Mouse (Mus musculus) gastrocnemius, adult 18-20 months (tissue): Measurements from ENCODE around the gene Mettl13. TPM values are rescaled to one million over a fixed set of nuclear protein-coding genes. Genes with fewer than 3 reads are reported as not detected.

Experiments used
- DNase-seq: peaks from one replicate; pipeline ENCODE4 v3.0.0; 2021; ENCODE audit warnings: low spot score
- long read RNA-seq, 2 experiments: library from polyadenylated mRNA; stranded (forward); transcript quantifications; one replicate each; pipeline ENCODE4 v2.0.0; 2021
- total RNA-seq, 2 experiments: library from RNA; stranded (reverse); gene quantifications; 2 replicates each; pipeline ENCODE4 v1.2.3; 2021

The Mettl13 gene
- 1 to 10 TPM; 7.1 to 8.5 TPM for total RNA-seq
- long read RNA-seq, experiment 1, full-length matches to known transcripts: 11 of 13 reads
- long read RNA-seq, experiment 1, partial matches to known transcripts: 2 of 13 reads
- long read RNA-seq, experiment 1, other reads (novel, unspliced or antisense): 0 of 13 reads
- long read RNA-seq, experiment 2, full-length matches to known transcripts: 18 of 21 reads
- long read RNA-seq, experiment 2, partial matches to known transcripts: 3 of 21 reads
- long read RNA-seq, experiment 2, other reads (novel, unspliced or antisense): 0 of 21 reads

- DNase-seq: peak; percentile 88
These were observed at the start of gene Mettl13 for GRCm38 (mm10) chr1:162548016-162548916. Mettl13 (minus strand) TSS chr1:162548551.

GRCm38 (mm10) chr1:162597379-162598102, 49.2 kb upstream of the Mettl13 start:
- DNase-seq: no peak

DNA sequence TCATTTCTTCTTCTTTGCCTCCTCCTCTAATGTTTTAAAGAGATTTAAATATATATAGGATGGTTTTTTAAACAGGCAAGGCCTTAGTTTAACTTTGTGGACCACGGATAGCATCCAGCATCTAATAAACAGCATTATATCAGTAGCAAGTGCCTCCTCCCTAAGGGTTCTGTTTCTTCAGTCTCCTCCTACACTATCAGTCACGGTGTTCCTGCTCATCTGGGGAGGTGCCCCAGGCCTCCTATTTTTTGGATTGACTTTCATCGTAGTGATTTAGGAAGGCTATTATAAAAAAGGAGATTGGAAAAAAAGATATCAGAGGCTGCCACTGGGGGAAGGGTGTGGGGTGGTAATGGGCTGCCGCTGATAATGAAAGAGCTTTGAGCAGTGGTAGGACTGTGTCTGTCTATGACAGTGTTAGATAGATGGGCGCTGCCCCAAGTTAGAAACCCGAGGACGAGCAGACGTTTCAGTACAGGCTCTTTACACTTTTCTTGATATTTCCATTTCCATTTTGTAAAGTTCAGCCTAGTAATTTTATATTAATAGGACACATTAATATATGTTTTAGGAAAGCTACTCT, 42.2 kb upstream of the Mettl13 start:
- no peak for DNase-seq

- peak; percentile 6 for DNase-seq
These were observed 41.1 kb upstream of the Mettl13 start for GRCm38 (mm10) chr1:162589443-162589842.

DNA sequence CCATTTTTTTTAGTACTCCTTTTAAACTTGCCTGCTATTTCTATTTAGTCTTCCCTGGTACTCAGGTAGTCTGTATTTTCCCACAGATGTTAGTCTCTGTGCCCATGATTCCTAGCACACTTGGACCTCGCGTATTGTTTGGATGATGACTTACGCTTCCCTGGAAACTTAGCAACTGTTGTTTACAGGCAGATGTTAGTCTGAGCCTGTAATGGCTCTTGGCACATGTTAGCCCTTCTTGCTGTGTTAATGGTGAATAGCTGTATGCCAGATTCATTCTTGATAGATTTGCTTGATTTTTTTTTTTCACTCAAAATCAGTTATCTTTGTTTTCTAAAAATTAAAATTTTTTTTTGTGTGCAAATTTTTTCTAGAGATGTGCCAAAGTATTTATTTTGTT, 40.3 kb upstream of the Mettl13 start:
- peak; percentile 23 for DNase-seq

- DNase-seq: no peak
These were observed 37.9 kb upstream of the Mettl13 start for GRCm38 (mm10) chr1:162586282-162586681.

DNA sequence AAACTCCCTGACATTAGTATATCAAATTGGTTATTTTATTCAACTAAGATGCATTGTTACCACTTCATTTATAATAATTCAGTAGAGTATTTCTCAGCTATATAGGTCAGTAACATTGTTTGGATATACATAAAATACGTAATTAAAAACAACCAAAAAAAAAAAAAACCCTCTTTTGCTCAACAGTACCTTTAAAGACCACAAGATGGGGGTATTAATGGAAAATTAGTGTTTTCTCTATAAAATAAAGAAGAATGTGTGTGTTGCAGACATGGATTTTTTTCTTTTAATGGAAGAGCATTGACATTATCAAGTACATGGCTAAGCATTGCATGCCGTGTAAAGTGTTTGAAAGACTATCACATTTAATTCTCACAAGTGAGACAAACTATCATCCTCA, 34.5 kb upstream of the Mettl13 start:
- DNase-seq: no peak

DNA sequence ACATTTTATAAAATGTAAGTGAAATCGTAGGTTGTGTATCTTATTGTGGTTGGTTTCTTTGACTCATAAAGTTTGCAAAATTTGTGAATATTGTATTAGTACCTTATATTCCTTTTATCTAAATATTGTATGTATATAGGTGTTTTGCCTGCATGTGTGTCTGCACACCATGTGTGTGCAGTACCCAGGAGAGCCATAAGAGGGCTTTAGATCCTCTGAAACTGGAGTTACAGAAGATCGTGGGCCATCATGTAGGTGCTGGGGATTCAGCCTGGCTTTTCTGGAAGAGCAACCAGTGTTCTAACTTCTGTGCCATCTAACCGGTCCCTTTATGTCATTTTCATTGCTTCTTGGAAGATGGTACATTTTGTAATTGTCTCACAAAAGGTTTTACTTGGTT, 26.7 kb upstream of the Mettl13 start:
- DNase-seq: no peak

DNA sequence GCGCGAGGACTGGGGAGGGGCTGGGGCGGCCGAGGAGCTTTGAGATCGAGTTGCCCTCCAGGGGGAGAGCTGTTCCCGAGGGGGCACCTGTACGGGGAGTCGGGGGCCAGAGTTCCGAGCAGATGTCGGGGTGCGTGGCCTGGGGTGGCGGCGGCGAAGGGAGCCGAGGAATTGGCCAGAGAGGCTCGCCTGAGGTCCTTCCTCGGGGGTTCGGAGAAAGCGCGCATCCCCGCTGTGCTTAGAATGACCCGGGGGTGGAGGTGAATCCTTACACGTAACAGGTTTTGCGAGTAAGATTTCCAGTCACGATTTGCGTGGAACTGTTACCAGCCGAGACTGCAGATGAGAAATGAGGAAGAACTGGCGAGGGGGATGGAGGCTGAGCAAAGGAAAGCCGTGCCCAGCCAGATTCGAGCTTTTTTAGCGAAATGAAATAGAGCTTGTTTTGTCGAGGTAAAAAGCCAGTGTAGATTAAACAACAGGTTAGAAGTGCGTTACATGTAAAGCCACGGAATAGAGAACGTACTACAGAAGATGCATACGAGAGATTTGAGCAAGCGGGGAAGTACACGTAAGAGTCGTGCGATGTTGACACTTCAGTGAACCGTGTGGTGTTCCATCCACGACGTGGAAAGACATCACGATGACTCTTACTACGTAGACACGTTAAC, 22.7 kb upstream of the Mettl13 start:
- peak; percentile 37 for DNase-seq

- DNase-seq: peak; percentile 94
These were observed 22.0 kb upstream of the Mettl13 start, which contains the start of gene Vamp4 for GRCm38 (mm10) chr1:162570260-162570748. Vamp4 (plus strand) TSS chr1:162570515.

DNA sequence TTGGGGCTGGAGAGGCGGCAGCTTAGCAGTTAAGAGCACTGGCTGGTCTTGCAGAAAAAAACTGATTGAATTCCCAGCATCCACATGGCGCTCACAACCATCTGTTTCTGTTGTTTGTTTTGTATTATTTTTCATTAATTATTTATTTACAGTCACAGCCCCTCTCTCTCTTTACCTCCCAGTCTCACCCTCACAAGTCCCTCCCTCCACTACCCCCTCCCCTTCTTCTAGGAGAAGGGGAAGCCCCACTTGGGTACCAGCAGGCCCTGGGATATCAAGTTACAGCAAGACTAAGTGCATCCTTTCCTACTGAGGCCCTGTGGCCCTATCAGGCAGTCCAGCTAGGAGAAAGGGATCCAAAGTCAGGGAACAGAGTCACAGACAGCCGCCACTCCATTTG, 19.0 kb upstream of the Mettl13 start:
- DNase-seq: no peak

GRCm38 (mm10) chr1:162564992-162565391, 16.6 kb upstream of the Mettl13 start:
- DNase-seq: no peak

DNA sequence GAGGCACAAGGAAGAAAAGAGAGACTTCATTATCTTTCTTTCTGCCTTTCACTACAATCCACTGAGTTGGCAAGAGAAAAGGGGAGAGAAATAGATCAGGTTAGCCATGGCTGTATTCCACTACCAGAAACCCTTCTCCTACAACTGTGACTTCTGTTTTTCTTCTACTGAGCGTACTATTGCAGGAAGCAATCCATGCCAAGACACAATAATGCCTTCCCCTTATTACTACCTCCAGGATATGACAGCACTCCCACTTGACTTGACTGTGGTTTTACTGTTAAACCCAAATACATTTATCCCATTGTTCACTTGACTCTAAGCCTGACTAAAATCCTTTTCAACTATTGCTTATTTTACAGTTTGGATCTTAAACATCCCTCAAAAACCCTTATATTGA, 14.9 kb upstream of the Mettl13 start:
- no peak for DNase-seq

- no peak for DNase-seq
These were observed 5.8 kb upstream of the Mettl13 start for GRCm38 (mm10) chr1:162554193-162554592.

DNA sequence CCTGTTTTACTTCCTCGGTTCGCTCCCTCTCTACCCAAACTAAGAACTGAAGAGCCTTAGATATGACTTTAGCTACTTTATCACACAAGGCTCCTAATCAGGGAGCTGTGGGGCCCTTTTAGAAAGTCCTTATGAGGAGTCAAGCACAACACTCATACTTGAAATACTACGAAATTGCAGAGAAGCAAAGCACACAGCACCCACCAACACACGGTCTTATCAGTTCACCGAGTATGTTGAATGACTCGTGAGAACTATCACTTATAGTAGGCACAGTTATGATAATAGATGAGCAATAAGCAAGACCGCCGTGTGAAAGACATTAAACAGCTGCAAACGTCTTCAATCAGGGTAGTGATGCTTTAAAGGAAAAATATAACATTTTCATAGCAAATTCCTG, 4.6 kb upstream of the Mettl13 start:
- DNase-seq: no peak

GRCm38 (mm10) chr1:162549615-162550283, 1.4 kb upstream of the Mettl13 start:
- peak; percentile 29 for DNase-seq

- no peak for DNase-seq
These were observed 714 bp upstream of the Mettl13 start for GRCm38 (mm10) chr1:162548917-162549613.

DNA sequence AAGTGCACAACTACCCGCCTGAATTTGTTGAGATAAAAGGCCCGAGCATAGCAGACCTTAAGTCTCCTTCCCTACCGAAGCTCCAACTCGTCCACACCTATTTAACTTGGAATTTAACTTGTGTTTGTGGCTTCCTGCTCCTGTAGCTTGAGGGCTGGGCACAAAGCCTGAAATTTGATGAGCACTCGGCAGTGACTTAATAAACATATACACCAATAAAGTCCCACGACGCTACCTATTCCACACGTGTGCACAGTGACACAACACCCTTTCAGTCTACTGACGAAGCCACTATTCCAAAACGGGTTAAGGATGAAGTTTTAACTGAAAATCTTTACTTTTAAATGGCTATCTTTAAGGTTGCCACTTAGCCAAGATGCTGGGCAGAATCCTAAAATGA, 744 bp downstream of the Mettl13 start:
- no peak for DNase-seq

DNA sequence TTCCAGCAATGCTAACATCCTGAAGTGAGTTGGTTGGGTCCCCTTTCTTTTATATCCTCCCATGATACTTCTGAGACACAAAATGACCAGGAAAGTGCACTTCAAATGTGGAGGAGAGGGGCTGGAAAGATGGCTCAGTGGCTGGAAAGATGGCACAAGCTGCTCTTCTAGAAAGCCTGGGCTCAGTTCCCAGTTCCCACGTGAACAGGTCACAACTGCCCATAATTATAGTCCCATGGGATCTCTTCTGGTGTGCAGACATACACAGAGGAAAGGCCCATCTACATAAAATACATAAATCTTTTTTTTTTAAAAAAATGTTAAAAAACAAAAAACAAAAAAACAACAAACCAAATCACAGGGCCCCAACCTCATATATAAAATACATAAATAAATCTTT, 5.1 kb downstream of the Mettl13 start:
- no peak for DNase-seq
